Mouse (Mus musculus): ENCODE results near the gene Tlx1.

Tlx1 gene

GRCm38 (mm10) chr19:45158201-45158600, 7.7 kb downstream of the Tlx1 start:
- no peak for DNase-seq (ENCODE audit: low read depth)

GRCm38 (mm10) chr19:45158896-45159295, 8.4 kb downstream of the Tlx1 start:
- DNase-seq (ENCODE audit: low read depth), result no peak

GRCm38 (mm10) chr19:45159491-45159890, 9.0 kb downstream of the Tlx1 start:
- DNase-seq (ENCODE audit: low read depth), result no peak

GRCm38 (mm10) chr19:45159991-45160390, 9.5 kb downstream of the Tlx1 start:
- DNase-seq (ENCODE audit: low read depth), result no peak

GRCm38 (mm10) chr19:45160523-45160922, 10.0 kb downstream of the Tlx1 start:
- peak; percentile 27 for DNase-seq (ENCODE audit: low read depth)

- DNase-seq (ENCODE audit: low read depth), result peak; percentile 92
Measured at GRCm38 (mm10) chr19:45161093-45161492, 10.6 kb downstream of the Tlx1 start.

GRCm38 (mm10) chr19:45162181-45162580, 11.7 kb downstream of the Tlx1 start:
- DNase-seq (ENCODE audit: low read depth), result peak; percentile 62

GRCm38 (mm10) chr19:45162871-45163270, 12.4 kb downstream of the Tlx1 start:
- DNase-seq (ENCODE audit: low read depth), result peak; percentile 41

GRCm38 (mm10) chr19:45170451-45170850, 20.0 kb downstream of the Tlx1 start:
- DNase-seq (ENCODE audit: low read depth), result no peak

GRCm38 (mm10) chr19:45174803-45175202, 24.3 kb downstream of the Tlx1 start:
- peak; percentile 32 for DNase-seq (ENCODE audit: low read depth)

- DNase-seq (ENCODE audit: low read depth), result no peak
Measured at GRCm38 (mm10) chr19:45176269-45176668, 25.8 kb downstream of the Tlx1 start.

- DNase-seq (ENCODE audit: low read depth), result peak; percentile 92
Measured at GRCm38 (mm10) chr19:45177004-45177737, 26.7 kb downstream of the Tlx1 start.

GRCm38 (mm10) chr19:45179451-45179850, 29.0 kb downstream of the Tlx1 start:
- DNase-seq (ENCODE audit: low read depth), result no peak

GRCm38 (mm10) chr19:45180447-45180846, 30.0 kb downstream of the Tlx1 start:
- no peak for DNase-seq (ENCODE audit: low read depth)

GRCm38 (mm10) chr19:45194651-45195050, 44.2 kb downstream of the Tlx1 start:
- DNase-seq (ENCODE audit: low read depth), result no peak

- DNase-seq (ENCODE audit: low read depth), result no peak
Measured at GRCm38 (mm10) chr19:45196967-45197366, 46.5 kb downstream of the Tlx1 start.

- no peak for DNase-seq (ENCODE audit: low read depth)
Measured at GRCm38 (mm10) chr19:45205311-45206105, 55.0 kb downstream of the Tlx1 start.
